Mouse (Mus musculus) regulatory T cell (primary cell): Measurements from ENCODE around the gene Fstl1.

Experiments used
- in situ Hi-C: fragments of 300-600 bp; cut with MboI, MseI; formaldehyde crosslinking; loops from one replicate; pipeline ENCODE4 v1.15.1; 2025; ENCODE audit warnings: high pct_unique_total_duplicates

The Fstl1 gene

DNA sequence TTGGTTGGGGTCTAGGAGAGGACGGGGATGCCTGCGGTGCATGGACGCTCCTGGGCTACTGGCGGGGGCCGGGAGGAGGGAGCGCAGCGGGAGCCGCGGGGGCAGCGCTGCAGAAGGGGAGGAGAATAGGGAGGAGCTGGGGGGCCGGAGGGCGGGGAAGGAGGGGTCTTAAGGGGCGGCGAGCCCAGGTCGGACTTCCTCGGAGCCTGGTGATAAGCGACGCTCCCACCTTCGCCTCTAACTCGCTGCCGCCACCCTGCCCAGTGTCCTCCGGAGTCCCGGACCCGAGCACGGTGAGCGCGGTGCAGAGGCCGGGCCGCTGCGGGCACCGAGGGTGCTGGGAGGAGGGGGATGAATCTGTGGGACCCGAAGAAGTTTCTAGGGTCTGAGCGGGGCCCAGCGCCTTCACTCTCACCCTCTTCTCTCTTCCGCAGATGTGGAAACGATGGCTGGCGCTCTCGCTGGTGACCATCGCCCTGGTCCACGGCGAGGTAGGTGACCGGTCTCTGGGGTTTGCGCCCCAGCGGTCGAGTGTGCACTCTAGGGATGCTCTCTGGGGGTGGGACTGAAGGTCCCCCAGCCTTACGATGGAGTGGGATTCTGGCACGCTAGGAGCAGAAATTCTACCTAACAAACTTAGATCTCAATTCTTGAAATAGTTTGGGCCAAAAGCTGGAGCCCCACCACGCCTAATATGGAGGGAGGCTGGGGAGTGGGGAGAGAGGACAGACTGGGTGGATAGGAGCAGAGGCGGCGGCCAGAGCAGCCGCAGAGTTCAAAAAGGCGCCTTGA, at the start of gene Fstl1:
TSS of gene Fstl1 (plus strand) at position 14 of the 792 bp plus-strand sequence.
- in situ Hi-C loops, result no loop called here

DNA sequence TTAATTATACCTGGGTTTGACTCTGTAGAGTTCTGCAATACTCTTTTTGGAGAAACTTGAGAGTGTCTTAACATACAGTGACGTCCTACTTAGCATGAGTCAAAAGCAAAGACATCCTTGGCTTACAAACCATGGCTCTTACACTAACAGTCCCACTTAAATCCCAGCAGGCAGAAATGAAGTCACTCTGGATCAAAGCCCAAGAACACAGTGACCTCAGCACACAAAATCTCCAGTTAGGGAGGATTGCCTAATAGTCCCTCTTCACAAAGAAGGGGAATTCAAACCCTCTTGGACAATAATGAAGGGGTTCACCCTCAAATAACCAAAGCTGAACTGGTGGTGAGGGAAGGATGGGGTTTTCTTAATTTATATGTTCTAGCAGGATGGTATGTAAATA, 48.0 kb upstream of the Fstl1 start:
- in situ Hi-C loops, result no loop called here

DNA sequence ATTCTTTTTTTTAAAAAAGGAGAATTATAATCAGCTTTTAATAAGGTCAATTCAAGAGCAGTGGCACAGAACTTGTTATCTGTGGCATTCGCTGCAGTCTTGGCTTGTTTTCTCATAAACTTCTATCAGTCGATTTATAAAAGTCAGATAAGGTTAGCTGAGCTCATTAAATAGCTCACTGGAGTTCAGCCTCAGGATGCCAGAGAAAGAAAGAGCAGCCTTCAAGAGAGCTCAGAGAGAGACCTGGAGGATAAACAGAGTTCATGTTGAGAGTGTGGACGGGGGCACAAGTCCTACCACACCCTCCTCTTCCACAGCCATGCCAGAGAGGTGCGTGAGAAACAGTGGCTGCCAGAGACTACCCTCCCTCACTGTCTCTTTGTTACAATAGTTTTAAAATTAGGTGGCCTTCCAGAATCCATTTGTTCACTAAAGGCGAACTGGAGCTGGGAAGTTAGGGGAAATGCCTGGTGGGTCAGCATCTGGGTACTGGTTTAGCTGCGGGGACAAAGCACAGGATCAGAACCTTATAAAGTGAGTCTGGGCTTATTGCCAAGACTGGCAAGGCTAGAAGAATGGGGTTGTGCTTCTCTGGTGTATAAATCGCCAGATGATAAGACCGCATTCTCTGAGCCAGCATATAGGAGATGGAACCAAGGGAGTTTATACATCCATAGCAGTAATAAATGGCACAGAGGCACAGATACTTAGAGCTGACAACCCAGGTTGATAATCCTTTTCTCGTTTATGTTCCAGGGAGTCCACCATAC, 47.1 kb upstream of the Fstl1 start:
- in situ Hi-C loops, result no loop called here

DNA sequence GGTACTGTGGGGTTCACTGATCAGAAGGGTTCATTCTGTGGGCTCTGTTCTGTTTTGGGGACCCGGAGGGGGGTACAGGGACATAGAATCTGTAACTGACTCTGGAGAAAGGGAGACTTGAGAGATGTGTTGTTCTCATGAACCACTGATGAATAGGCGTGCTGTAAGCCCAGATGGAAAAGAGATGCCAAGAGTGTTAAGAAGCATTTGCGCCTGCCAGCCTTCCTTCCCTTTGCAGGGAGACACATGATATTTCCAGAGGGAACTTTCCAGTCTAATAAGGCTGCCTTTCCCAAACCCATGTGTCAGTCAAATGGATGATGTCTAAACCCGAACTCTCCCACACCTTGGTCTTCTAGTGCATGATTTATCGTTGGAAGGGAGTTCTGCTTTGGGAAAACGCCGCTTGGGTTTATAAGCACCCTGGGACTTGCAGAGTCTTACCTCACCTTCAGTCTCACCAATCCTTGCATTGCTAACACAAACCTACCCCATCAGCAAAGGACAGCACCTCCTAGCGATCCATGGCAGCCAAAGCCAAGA, 46.3 kb upstream of the Fstl1 start:
- in situ Hi-C loops, result no loop called here

- in situ Hi-C loops, result no loop called here
Observed at GRCm38 (mm10) chr16:37731431-37731830, 45.2 kb upstream of the Fstl1 start.

GRCm38 (mm10) chr16:37732023-37732761, 44.5 kb upstream of the Fstl1 start:
- in situ Hi-C loops, result no loop called here

DNA sequence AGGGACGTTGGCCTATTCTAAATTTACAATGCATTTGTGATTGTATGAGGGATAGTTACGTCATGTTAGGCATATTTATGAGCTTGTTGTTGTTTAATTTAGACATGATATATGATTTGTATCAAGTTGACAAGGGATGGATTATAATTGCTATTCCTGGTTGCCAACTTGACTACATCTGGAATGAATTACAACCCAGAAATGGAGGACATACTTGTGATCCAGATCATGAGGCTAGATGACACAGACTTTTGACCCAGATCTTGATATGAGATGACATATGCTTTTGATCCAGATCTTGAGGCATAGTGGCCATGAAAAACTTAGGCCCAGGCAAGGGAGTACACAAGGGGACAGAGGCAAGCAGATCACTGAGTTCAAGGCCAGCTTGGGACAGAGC, 36.6 kb upstream of the Fstl1 start:
- in situ Hi-C loops, result no loop called here

DNA sequence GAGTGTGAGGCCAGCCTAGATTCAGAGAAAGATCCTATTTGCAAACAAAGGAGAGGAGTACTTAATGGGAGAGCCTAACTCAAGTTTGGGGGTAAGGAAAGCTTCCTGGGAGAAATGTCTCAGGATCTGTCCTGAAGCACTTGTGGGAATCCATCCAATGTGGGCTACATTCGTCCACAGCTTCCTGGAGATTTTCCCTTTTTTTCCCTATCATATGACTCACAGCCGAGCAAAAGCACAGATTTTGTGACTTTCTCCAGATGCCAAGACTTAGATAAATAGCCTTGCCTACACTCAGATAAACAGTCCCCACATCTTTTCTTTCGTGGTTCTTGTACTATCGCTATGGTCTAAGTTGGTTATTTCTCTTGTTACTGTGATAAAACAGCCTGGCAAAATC, 34.4 kb upstream of the Fstl1 start:
- in situ Hi-C loops, result no loop called here

GRCm38 (mm10) chr16:37752876-37753275, 23.8 kb upstream of the Fstl1 start:
- in situ Hi-C loops, result no loop called here

- in situ Hi-C loops, result no loop called here
Observed at GRCm38 (mm10) chr16:37753809-37754208, 22.9 kb upstream of the Fstl1 start.

- in situ Hi-C loops, result no loop called here
Observed at GRCm38 (mm10) chr16:37754483-37754882, 22.2 kb upstream of the Fstl1 start.

DNA sequence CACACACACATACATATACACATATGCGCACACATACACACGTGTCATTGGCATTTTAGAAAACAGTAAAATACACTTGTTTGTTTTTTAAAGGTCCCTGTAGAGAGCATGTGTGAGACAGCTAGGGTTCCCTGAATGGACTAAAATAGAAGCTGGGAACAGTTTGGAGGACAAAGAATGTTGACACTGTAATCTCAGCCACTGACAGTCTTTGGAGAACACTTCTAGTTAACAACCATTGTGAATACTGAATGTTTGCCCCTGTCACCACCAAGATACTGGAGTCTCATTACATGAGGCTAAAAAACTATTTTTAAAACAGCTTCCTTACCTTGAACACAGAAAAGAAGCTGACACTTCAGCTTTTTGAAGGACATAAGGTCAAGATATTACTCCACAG, 19.4 kb upstream of the Fstl1 start:
- in situ Hi-C loops, result no loop called here

- in situ Hi-C loops, result no loop called here
Observed at GRCm38 (mm10) chr16:37763797-37764196, 12.9 kb upstream of the Fstl1 start.

- in situ Hi-C loops, result no loop called here
Observed at GRCm38 (mm10) chr16:37776166-37776859, 360 bp upstream of the Fstl1 start.

DNA sequence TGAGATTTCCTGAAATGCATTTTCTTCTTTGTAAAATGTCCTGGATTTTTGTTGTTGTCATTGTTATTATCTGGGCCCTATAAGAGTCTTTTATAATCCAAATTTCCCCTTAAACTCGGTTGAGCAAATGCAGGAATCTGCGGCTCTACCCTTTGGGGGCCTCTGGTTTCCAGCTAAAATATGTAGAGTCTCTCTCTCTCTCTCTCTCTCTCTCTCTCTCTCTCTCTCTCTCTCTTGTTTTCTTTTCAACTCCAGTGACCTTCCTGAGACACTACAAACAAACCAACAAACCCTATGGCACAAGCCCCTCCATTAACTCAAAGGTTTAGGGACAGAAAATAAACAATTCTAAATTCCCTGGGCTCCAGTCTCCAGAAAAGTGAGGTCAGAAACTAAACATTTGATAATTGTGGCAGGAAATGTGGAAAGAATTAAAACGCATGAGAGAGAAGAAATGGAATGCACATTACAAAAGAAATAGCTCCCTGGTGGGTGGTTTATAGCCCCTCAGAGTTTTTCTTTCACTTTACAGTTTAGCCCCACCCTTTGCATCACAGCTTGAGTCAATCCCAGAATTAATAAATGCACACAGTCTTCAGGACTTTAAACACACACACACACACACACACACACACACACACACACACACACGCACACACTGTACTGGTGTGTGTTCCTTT, 1.3 kb downstream of the Fstl1 start:
- in situ Hi-C loops, result no loop called here

- in situ Hi-C loops, result no loop called here
Observed at GRCm38 (mm10) chr16:37778529-37778928, 1.9 kb downstream of the Fstl1 start.

GRCm38 (mm10) chr16:37779651-37780280, 3.1 kb downstream of the Fstl1 start:
- in situ Hi-C loops, result no loop called here

DNA sequence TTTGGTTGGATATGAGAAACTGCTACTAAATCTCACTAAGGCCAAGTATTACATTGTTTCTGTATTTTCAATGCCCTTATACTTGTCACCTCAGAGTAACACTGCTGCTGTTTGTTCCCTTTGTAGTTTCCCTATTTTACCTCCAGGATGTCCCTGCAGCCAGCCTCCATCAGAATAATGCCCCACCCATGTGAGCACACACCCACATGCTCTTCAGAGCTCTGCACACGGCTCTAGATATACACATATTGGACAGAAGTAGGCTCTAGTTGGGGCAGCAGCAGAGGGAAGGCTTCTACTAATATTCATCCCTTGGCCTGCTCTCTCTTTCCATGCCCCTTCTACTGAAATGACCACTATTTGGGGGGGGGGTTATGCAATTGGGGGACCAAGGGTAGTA, 3.7 kb downstream of the Fstl1 start:
- in situ Hi-C loops, result no loop called here

- in situ Hi-C loops, result no loop called here
Observed at GRCm38 (mm10) chr16:37780911-37781310, 4.2 kb downstream of the Fstl1 start.

GRCm38 (mm10) chr16:37784526-37784925, 7.9 kb downstream of the Fstl1 start:
- in situ Hi-C loops, result no loop called here
